Mouse (Mus musculus): Measurements from ENCODE around the gene Cldn2. TPM values are rescaled to one million over a fixed set of nuclear protein-coding genes. Genes with fewer than 3 reads are reported as not detected.

Gene Cldn2
- polyA plus RNA-seq, 1 experiment: not detected

GRCm38 (mm10) chrX:139807391-139807790 lies 6.8 kb downstream of the Cldn2 start:
- Histone ChIP-seq H3K27me3 (ENCODE audit: control insufficient read depth, insufficient read depth, insufficient read length) (no peaks in the 10 kb centered on the region), H3K79me3 (ENCODE audit: low read depth) (no peaks in the 10 kb centered on the region), H3K79me2 (ENCODE audit: control insufficient read depth, insufficient read depth) (no peaks in the 10 kb centered on the region), H3K4me3 (ENCODE audit: insufficient read depth, poor library complexity, severe bottlenecking) (no peak overlapping the region), H3K36me3 (ENCODE audit: control insufficient read depth, insufficient read depth) (no peaks in the 10 kb centered on the region), H3ac (ENCODE audit: control insufficient read depth, insufficient read length, low read depth) (no peak overlapping the region)
- TF ChIP-seq CTCF (IDR thresholded peaks at IDR 0.05; ENCODE audit: control insufficient read depth, insufficient read depth, insufficient read length): no peak
- TF ChIP-seq MAX (IDR thresholded peaks at IDR 0.05): no peak
- no peak for TF ChIP-seq CEBPB (IDR thresholded peaks at IDR 0.05; ENCODE audit: low read depth)
- TF ChIP-seq MYOG (IDR thresholded peaks at IDR 0.05; ENCODE audit: control insufficient read depth, extremely low read depth, insufficient read length): no peak
- no peak for TF ChIP-seq USF1 (IDR thresholded peaks at IDR 0.05; ENCODE audit: low read depth)
- no peak for TF ChIP-seq FOSL1 (IDR thresholded peaks at IDR 0.05; ENCODE audit: insufficient read depth, low read length, poor library complexity, severe bottlenecking)
- no peak for TF ChIP-seq MYOD1 (IDR thresholded peaks at IDR 0.05; ENCODE audit: control insufficient read depth, insufficient read length, low read depth)

- no peaks in the 10 kb centered on the region for H3K27me3 ChIP-seq (ENCODE audit: control insufficient read depth, insufficient read depth, insufficient read length)
Measured at GRCm38 (mm10) chrX:139808085-139808484, 7.5 kb downstream of the Cldn2 start.

GRCm38 (mm10) chrX:139808501-139808900 lies 7.9 kb downstream of the Cldn2 start:
- Histone ChIP-seq H3ac (ENCODE audit: control insufficient read depth, insufficient read length, low read depth) (no peak overlapping the region), H3K27me3 (ENCODE audit: control insufficient read depth, insufficient read depth, insufficient read length) (no peaks in the 10 kb centered on the region), H3K79me3 (ENCODE audit: low read depth) (no peaks in the 10 kb centered on the region), H3K79me2 (ENCODE audit: control insufficient read depth, insufficient read depth) (no peaks in the 10 kb centered on the region), H3K36me3 (ENCODE audit: control insufficient read depth, insufficient read depth) (no peaks in the 10 kb centered on the region), H3K4me3 (ENCODE audit: insufficient read depth, poor library complexity, severe bottlenecking) (no peak overlapping the region)
- TF ChIP-seq FOSL1 (IDR thresholded peaks at IDR 0.05; ENCODE audit: insufficient read depth, low read length, poor library complexity, severe bottlenecking): no peak
- TF ChIP-seq CEBPB (IDR thresholded peaks at IDR 0.05; ENCODE audit: low read depth): no peak
- no peak for TF ChIP-seq MYOG (IDR thresholded peaks at IDR 0.05; ENCODE audit: control insufficient read depth, extremely low read depth, insufficient read length)
- no peak for TF ChIP-seq USF1 (IDR thresholded peaks at IDR 0.05; ENCODE audit: low read depth)
- no peak for TF ChIP-seq MYOD1 (IDR thresholded peaks at IDR 0.05; ENCODE audit: control insufficient read depth, insufficient read length, low read depth)

More at GRCm38 (mm10) chrX:139808085-139808484, 7.5 kb downstream of the Cldn2 start:
- TF ChIP-seq USF1 (IDR thresholded peaks at IDR 0.05; ENCODE audit: low read depth) (no peak), MYOG (IDR thresholded peaks at IDR 0.05; ENCODE audit: control insufficient read depth, extremely low read depth, insufficient read length) (no peak), MAX (IDR thresholded peaks at IDR 0.05) (no peak), CTCF (IDR thresholded peaks at IDR 0.05; ENCODE audit: control insufficient read depth, insufficient read depth, insufficient read length) (no peak), FOSL1 (IDR thresholded peaks at IDR 0.05; ENCODE audit: insufficient read depth, low read length, poor library complexity, severe bottlenecking) (no peak), CEBPB (IDR thresholded peaks at IDR 0.05; ENCODE audit: low read depth) (no peak), MYOD1 (IDR thresholded peaks at IDR 0.05; ENCODE audit: control insufficient read depth, insufficient read length, low read depth) (no peak)
- Histone ChIP-seq H3K79me2 (ENCODE audit: control insufficient read depth, insufficient read depth) (no peaks in the 10 kb centered on the region), H3ac (ENCODE audit: control insufficient read depth, insufficient read length, low read depth) (no peak overlapping the region), H3K4me3 (ENCODE audit: insufficient read depth, poor library complexity, severe bottlenecking) (no peak overlapping the region), H3K79me3 (ENCODE audit: low read depth) (no peaks in the 10 kb centered on the region), H3K36me3 (ENCODE audit: control insufficient read depth, insufficient read depth) (no peaks in the 10 kb centered on the region)

GRCm38 (mm10) chrX:139812636-139813298 lies 12.1 kb downstream of the Cldn2 start:
- H3K79me3 ChIP-seq (ENCODE audit: low read depth): no peaks in the 10 kb centered on the region
- H3K4me3 ChIP-seq (ENCODE audit: insufficient read depth, poor library complexity, severe bottlenecking): no peak overlapping the region
- no peaks in the 10 kb centered on the region for H3K79me2 ChIP-seq (ENCODE audit: control insufficient read depth, insufficient read depth)
- no peaks in the 10 kb centered on the region for H3K27me3 ChIP-seq (ENCODE audit: control insufficient read depth, insufficient read depth, insufficient read length)
- TF ChIP-seq CTCF (IDR thresholded peaks at IDR 0.05; ENCODE audit: control insufficient read depth, insufficient read depth, insufficient read length) (no peak), MYOG (IDR thresholded peaks at IDR 0.05; ENCODE audit: control insufficient read depth, extremely low read depth, insufficient read length) (no peak), CEBPB (IDR thresholded peaks at IDR 0.05; ENCODE audit: low read depth) (no peak), MAX (IDR thresholded peaks at IDR 0.05) (no peak), FOSL1 (IDR thresholded peaks at IDR 0.05; ENCODE audit: insufficient read depth, low read length, poor library complexity, severe bottlenecking) (no peak), MYOD1 (IDR thresholded peaks at IDR 0.05; ENCODE audit: control insufficient read depth, insufficient read length, low read depth) (no peak), USF1 (IDR thresholded peaks at IDR 0.05; ENCODE audit: low read depth) (no peak)
- no peaks in the 10 kb centered on the region for H3K36me3 ChIP-seq (ENCODE audit: control insufficient read depth, insufficient read depth)
- H3ac ChIP-seq (ENCODE audit: control insufficient read depth, insufficient read length, low read depth): no peak overlapping the region

- H3K79me3 ChIP-seq (ENCODE audit: low read depth): no peaks in the 10 kb centered on the region
- no peak for TF ChIP-seq MYOG (IDR thresholded peaks at IDR 0.05; ENCODE audit: control insufficient read depth, extremely low read depth, insufficient read length)
- TF ChIP-seq FOSL1 (IDR thresholded peaks at IDR 0.05; ENCODE audit: insufficient read depth, low read length, poor library complexity, severe bottlenecking): no peak
- TF ChIP-seq MAX (IDR thresholded peaks at IDR 0.05): no peak
- TF ChIP-seq USF1 (IDR thresholded peaks at IDR 0.05; ENCODE audit: low read depth): no peak
- no peak for TF ChIP-seq CEBPB (IDR thresholded peaks at IDR 0.05; ENCODE audit: low read depth)
- no peak for TF ChIP-seq MYOD1 (IDR thresholded peaks at IDR 0.05; ENCODE audit: control insufficient read depth, insufficient read length, low read depth)
- TF ChIP-seq CTCF (IDR thresholded peaks at IDR 0.05; ENCODE audit: control insufficient read depth, insufficient read depth, insufficient read length): no peak
- H3K4me3 ChIP-seq (ENCODE audit: insufficient read depth, poor library complexity, severe bottlenecking): no peak overlapping the region
- no peak overlapping the region for H3ac ChIP-seq (ENCODE audit: control insufficient read depth, insufficient read length, low read depth)
- H3K27me3 ChIP-seq (ENCODE audit: control insufficient read depth, insufficient read depth, insufficient read length): no peaks in the 10 kb centered on the region
- H3K79me2 ChIP-seq (ENCODE audit: control insufficient read depth, insufficient read depth): no peaks in the 10 kb centered on the region
- H3K36me3 ChIP-seq (ENCODE audit: control insufficient read depth, insufficient read depth): no peaks in the 10 kb centered on the region
Measured at GRCm38 (mm10) chrX:139813299-139814002, 12.8 kb downstream of the Cldn2 start.
